Comparison of ENCODE assay signal across 8 mouse cellular contexts in genomic region chr2:83940931-83941361, GRCm38 (mm10). TPM values are rescaled to one million over a fixed set of nuclear protein-coding genes. Genes with fewer than 3 reads are reported as not detected.
DNase-seq lines count a peak whose midpoint lies in the region; ATAC-seq and TF ChIP-seq lines count a peak whose summit lies in the region.

Gene Zswim2, minus strand, starts transcription at chr2:83941228.

- no peak; the same call in 1 of the 2 replicates for TF ChIP-seq CTCF in left cerebral cortex, adult 2 months (IDR thresholded peaks at IDR 0.05)

- H3K4me3 ChIP-seq in left cerebral cortex, adult 2 months: peak within 1 kb of the TSS; percentile 37

- peak; percentile 70 for ATAC-seq in inflammation-experienced regulatory T-cells, adult 6 months

- intact Hi-C loops in left cerebral cortex, adult 2 months (cut with DNase I): no loop called here

- peak within 1 kb of the TSS; percentile 36; the same call in 1 of the 2 replicates for H3K27ac ChIP-seq in left cerebral cortex, adult 2 months

- DNase-seq in adrenal gland, adult 2 months: peak; percentile 8
- no peak for DNase-seq in adrenal gland, postnatal 4 days (ENCODE audit: low spot score in 2 of 2)
- peak; percentile 45 for DNase-seq in cerebellum, adult 9-11 months
- peak; percentile 90 to 95 for DNase-seq in frontal cortex, adult 2 months (ENCODE audit: extremely low spot score in 1 of 2, low spot score in 1 of 2)
- peak; percentile 90 for DNase-seq in left cerebral cortex, adult 2 months (ENCODE audit: extremely low spot score in 1 of 2, low spot score in 2 of 2)
- DNase-seq in mesoderm, embryonic 11.5 days (ENCODE audit: low read depth, low spot score): peak; percentile 86
- DNase-seq in right cerebral cortex, postnatal 25 days: peak; percentile 87

RNA-seq across cellular contexts. Expression of gene Zswim2, which starts in this region (rescaled TPM):
- not detected for total RNA-seq in adrenal gland, adult 2 months (2021)
- polyA plus RNA-seq in adrenal gland, adult 2 months (2012; rRNA removed): not detected in 2 replicates
- total RNA-seq in adrenal gland, postnatal 4 days (2021): not detected
- not detected in 2 replicates for polyA plus RNA-seq in frontal cortex, adult 2 months (2012; rRNA removed)
- not detected for polyA plus RNA-seq in inflammation-experienced regulatory T-cells, adult 6 months (2017; shearing (Covaris generic))
- not detected for total RNA-seq in left cerebral cortex, adult 2 months (2021)

Comparison
In these comparisons a context has a peak if more than half of its experiments do, and no peak if none do; other contexts are left out.
1. Peak in DNase-seq in adrenal gland, adult 2 months; RNA of the gene not detected or under 1 TPM.
2. Peak in DNase-seq in frontal cortex, adult 2 months; RNA of the gene not detected or under 1 TPM.
3. Peak in ATAC-seq in inflammation-experienced regulatory T-cells, adult 6 months; RNA of the gene not detected or under 1 TPM.
4. Peak in DNase-seq, H3K4me3 ChIP-seq and H3K27ac ChIP-seq in left cerebral cortex, adult 2 months; RNA of the gene not detected or under 1 TPM.
5. DNase-seq: peak in cerebellum, adult 9-11 months (single experiment), mesoderm, embryonic 11.5 days (single experiment) and right cerebral cortex, postnatal 25 days (single experiment); none in adrenal gland, postnatal 4 days (0 of 2).